Mouse (Mus musculus) heart, adult 2 months (tissue): ENCODE measurements around the gene Mast3. TPM values are rescaled to one million over a fixed set of nuclear protein-coding genes. Genes with fewer than 3 reads are reported as not detected.

Source experiments
- DNase-seq, 2 experiments: peaks; one replicate each; pipeline ENCODE4 v3.0.0; 2021
- H3K27ac ChIP-seq: fragments of 200-600 bp; 2 replicates; pipeline ENCODE4 v1.8.1; 2022
- H3K27me3 ChIP-seq: fragments of 200-500 bp; 2 replicates; pipeline ENCODE4 v1.6.1; 2012; ENCODE audit warnings: mild to moderate bottlenecking, low read length, inconsistent platforms, mixed read lengths; ENCODE audit not compliant: control insufficient read depth, insufficient read depth
- H3K36me3 ChIP-seq: fragments of 200-500 bp; 2 replicates; pipeline ENCODE4 v1.6.1; 2012; ENCODE audit warnings: low read length, inconsistent platforms; ENCODE audit not compliant: control insufficient read depth, insufficient read depth
- H3K4me1 ChIP-seq: fragments of 200-500 bp; 2 replicates; pipeline ENCODE4 v1.6.1; 2011; ENCODE audit warnings: low read length; ENCODE audit not compliant: control insufficient read depth, insufficient read depth
- H3K4me3 ChIP-seq: fragments of 200-600 bp; 2 replicates; pipeline ENCODE4 v1.8.1; 2022
- H3K79me2 ChIP-seq: fragments of 200-500 bp; replicated peaks from 2 replicates; pipeline ENCODE4 v1.6.1; 2012; ENCODE audit warnings: mild to moderate bottlenecking, inconsistent platforms, low read length, moderate library complexity, mixed read lengths; ENCODE audit not compliant: control insufficient read depth, insufficient read depth
- H3K9ac ChIP-seq: fragments of 200-500 bp; 2 replicates; pipeline ENCODE4 v1.6.1; 2012; ENCODE audit warnings: low read depth, mild to moderate bottlenecking, control low read depth, inconsistent platforms, low read length, mixed read lengths
- CTCF ChIP-seq: fragments of 200-600 bp; IDR thresholded peaks from 2 replicates; pipeline ENCODE4 v1.8.1; 2022; ENCODE audit warnings: antibody characterized with exemption, mild to moderate bottlenecking, moderate library complexity
- EP300 ChIP-seq: fragments of 200-500 bp; IDR thresholded peaks from 2 replicates; pipeline ENCODE4 v1.6.1; 2011; ENCODE audit warnings: low read depth, low read length, control low read depth; ENCODE audit not compliant: insufficient read depth
- POLR2A ChIP-seq: fragments of 200-500 bp; IDR thresholded peaks from 2 replicates; pipeline ENCODE4 v1.6.1; 2011; ENCODE audit warnings: mild to moderate bottlenecking, low read depth, low read length, control low read depth; ENCODE audit not compliant: insufficient read depth
- WGBS: fragments of 180-500 bp; shearing (Covaris S2); methylation state at CpG from one replicate; pipeline ENCODE4 v1.1.7; 2018; 5-methylcytosine and 5-hydroxymethylcytosine counted together
- intact Hi-C: fragments of 180-260 bp; cut with DNase I; formaldehyde crosslinking; loops from one replicate; pipeline ENCODE4 v1.15.1; 2025
- polyA plus RNA-seq: library from polyadenylated mRNA; depleted of rRNA; stranded (reverse); fragments of >200 nt; gene quantifications from 2 replicates; pipeline ENCODE4 v1.2.3, GENCODE M21; 2012
- total RNA-seq, 2 experiments: library from RNA; stranded (reverse); gene quantifications; 2 replicates each; pipeline ENCODE4 v1.2.3; 2021

Mast3 gene
- total and polyA plus RNA-seq, 3 experiments, result 6.0 to 13.9 (median 7.4) TPM

DNA sequence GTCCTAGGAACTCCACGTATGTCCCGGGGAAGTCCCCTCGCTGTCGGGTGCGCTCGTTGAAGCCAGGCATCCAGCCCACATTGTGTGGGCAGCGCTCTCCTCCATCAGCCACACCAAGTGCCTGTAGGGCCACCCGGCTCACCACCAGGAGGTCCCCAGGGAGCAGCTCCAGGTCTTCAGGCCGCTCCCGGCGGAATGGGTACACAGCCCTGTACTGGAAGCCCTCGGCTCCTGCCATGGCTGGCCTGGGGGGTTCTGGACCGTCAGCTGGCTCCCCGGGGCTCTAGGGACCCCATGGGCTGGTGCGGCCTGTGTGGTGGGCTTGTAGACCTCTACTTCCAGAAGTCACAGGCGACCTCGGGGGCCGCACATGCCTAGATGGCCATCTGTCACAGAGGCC, 30.1 kb downstream of the Mast3 start:
- intact Hi-C loops, result loop anchor here (10.0 kb wide), 1 partner anchor 250 kb away; the partner anchor contains the start of genes Fkbp8 and Kxd1
- no peak for TF ChIP-seq EP300
- no peak for TF ChIP-seq POLR2A
- TF ChIP-seq CTCF, result no peak
- Histone ChIP-seq H3K27ac (peak overlapping the region; percentile 36), H3K27me3 (no peaks in the 10 kb centered on the region), H3K36me3 (no peaks in the 10 kb centered on the region), H3K9ac (peak overlapping the region; percentile 11; the same call in 1 of the 2 replicates), H3K4me1 (peaks cover 12% of the 10 kb centered on the region), H3K79me2 (no peaks in the 10 kb centered on the region; the same call in none of the 2 replicates), H3K4me3 (no peak overlapping the region)
- WGBS, result 86% methylated on average over 18 of the region's 18 CpGs
- no peak for DNase-seq

DNA sequence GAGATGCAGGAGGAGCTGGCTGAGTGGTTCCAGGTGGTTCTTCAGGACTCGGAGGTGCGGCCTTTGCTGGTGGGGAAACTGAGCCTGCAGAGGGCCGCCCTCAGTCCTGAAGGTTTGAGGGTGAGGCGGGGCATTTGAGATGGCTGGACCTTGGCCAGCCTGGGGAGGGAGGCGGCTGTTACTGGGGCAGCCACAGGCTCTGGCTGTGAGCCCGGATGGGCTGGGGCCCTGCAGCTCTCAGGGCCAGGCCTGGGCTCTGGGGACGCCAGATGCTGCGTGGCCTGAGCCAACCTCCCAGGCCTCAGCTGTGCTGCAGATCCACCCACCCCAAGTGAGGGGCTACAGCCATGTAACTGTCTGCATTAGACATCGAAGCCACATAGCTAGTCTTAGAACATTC, 31.0 kb downstream of the Mast3 start:
- peak; percentile 89 to 93 for DNase-seq
- TF ChIP-seq EP300 (no peak), POLR2A (no peak), CTCF (no peak)
- Histone ChIP-seq H3K9ac (no peak overlapping the region), H3K27me3 (no peaks in the 10 kb centered on the region), H3K4me3 (no peak overlapping the region), H3K79me2 (no peaks in the 10 kb centered on the region; the same call in none of the 2 replicates), H3K36me3 (no peaks in the 10 kb centered on the region), H3K27ac (peak overlapping the region; percentile 36), H3K4me1 (peaks cover 12% of the 10 kb centered on the region)
- 19% methylated on average over 9 of the region's 9 CpGs for WGBS
- intact Hi-C loops, result loop anchor here (10.0 kb wide), 1 partner anchor 249 kb away; the partner anchor contains the start of genes Fkbp8 and Kxd1

DNA sequence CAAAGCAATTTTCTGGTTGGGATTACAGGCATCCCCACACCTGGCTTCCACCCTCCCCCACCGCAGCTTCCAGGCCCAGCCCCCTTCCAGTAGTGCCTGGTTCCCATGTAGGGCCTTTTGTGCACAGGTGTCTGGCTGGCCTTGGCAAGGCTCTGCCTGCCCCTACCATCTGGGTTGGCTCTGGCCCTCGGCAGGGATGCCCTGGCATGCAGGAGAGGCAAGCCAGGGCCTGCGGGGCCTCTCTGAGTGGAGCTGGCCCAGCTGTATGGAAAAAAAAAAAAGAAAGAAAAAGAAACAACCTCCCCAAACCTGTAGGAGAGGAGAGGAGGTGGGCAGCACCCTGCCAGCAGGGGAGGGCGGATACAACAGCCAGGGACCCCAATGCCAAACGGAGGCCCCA, 31.4 kb downstream of the Mast3 start:
- Histone ChIP-seq H3K9ac (no peak overlapping the region), H3K36me3 (no peaks in the 10 kb centered on the region), H3K4me1 (peaks cover 12% of the 10 kb centered on the region), H3K27me3 (no peaks in the 10 kb centered on the region), H3K4me3 (no peak overlapping the region), H3K27ac (no peak overlapping the region; the same call in 1 of the 2 replicates), H3K79me2 (no peaks in the 10 kb centered on the region; the same call in none of the 2 replicates)
- 79% methylated on average over 5 of the region's 5 CpGs for WGBS
- no peak for DNase-seq
- TF ChIP-seq POLR2A (no peak), CTCF (no peak), EP300 (no peak)
- intact Hi-C loops, result loop anchor here (10.0 kb wide), 1 partner anchor 249 kb away; the partner anchor contains the start of genes Fkbp8 and Kxd1

DNA sequence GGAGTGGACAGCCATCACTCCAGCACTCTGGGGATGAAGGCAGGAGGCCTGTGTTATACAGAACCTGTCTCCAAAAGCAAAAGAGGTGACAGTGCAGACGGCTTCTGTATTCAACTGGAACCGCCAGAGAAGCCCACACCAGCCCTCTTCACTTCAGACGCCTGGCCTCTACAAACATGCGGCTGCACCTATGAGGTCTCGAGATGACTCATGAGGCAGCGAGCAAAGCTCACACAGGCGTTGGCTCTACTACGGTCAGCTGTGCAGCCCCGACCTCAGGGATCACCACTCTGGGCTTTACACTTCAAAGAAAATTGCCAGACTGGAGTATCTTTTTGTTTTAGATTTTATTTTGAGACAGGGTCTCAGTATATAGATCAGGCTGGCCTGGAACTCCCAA, 32.0 kb downstream of the Mast3 start:
- H3K79me2 ChIP-seq, result no peaks in the 10 kb centered on the region; the same call in none of the 2 replicates
- intact Hi-C loops, result loop anchor here (10.0 kb wide), 1 partner anchor 248 kb away; the partner anchor contains the start of genes Fkbp8 and Kxd1
- 84% methylated on average over 9 of the region's 9 CpGs for WGBS
- H3K4me1 ChIP-seq, result peaks cover 10% of the 10 kb centered on the region
- no peak overlapping the region for H3K9ac ChIP-seq
- no peak for DNase-seq
- H3K36me3 ChIP-seq, result no peaks in the 10 kb centered on the region
- no peak overlapping the region for H3K4me3 ChIP-seq
- H3K27me3 ChIP-seq, result no peaks in the 10 kb centered on the region
- no peak overlapping the region; the same call in 1 of the 2 replicates for H3K27ac ChIP-seq
- TF ChIP-seq CTCF (no peak), POLR2A (no peak), EP300 (no peak)

DNA sequence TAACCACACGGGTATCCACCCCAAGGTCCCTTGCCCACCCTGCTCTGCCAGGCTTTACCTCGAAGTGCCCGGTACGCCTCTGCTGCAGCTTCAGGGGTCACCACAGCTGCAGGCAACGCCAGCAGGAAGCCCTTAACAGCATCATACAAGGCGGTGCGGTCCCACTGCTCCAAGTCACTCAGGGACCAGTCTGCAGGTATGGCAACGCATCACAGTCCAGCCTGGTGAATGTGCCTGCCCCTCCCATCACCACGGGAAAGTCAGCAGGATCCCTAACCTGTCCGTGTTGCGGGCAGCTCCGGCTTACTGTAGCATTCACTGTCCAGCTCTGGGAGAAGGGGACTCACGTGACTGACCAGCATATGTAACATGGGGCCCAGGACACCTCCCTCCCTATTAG, 32.8 kb downstream of the Mast3 start:
- no peak overlapping the region for H3K9ac ChIP-seq
- no peak for TF ChIP-seq POLR2A
- TF ChIP-seq CTCF, result no peak
- no peak for TF ChIP-seq EP300
- H3K4me3 ChIP-seq, result no peak overlapping the region
- peaks cover 8% of the 10 kb centered on the region for H3K4me1 ChIP-seq
- WGBS, result 96% methylated on average over 13 of the region's 13 CpGs
- H3K79me2 ChIP-seq, result no peaks in the 10 kb centered on the region; the same call in none of the 2 replicates
- intact Hi-C loops, result loop anchor here (10.0 kb wide), 1 partner anchor 247 kb away; the partner anchor contains the start of genes Fkbp8 and Kxd1
- no peak for DNase-seq
- H3K36me3 ChIP-seq, result no peaks in the 10 kb centered on the region
- no peak overlapping the region for H3K27ac ChIP-seq
- H3K27me3 ChIP-seq, result no peaks in the 10 kb centered on the region

DNA sequence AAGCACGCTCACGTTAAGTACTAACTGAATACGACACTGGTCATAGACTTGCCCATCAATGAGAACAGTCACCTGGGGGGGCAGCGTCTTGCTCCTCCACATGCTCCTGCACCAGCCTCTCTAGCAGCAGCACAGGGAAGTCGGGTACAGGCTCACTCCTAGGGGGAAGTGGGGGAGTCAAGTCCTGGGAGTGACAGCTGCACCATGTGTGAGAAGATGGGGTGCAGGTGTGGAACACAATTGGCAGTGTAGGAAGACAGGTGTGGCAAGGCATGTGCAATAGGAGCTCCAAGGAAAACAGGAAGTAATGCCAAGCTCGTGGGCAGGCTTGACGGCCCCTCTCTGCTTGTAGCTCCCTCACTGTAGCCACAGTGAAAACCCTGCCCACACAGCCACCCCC, 33.6 kb downstream of the Mast3 start:
- Histone ChIP-seq H3K9ac (no peak overlapping the region), H3K4me1 (peaks cover 11% of the 10 kb centered on the region), H3K27me3 (no peaks in the 10 kb centered on the region), H3K36me3 (no peaks in the 10 kb centered on the region), H3K27ac (no peak overlapping the region), H3K79me2 (no peaks in the 10 kb centered on the region; the same call in none of the 2 replicates), H3K4me3 (no peak overlapping the region)
- no peak for DNase-seq
- TF ChIP-seq CTCF, result no peak
- TF ChIP-seq EP300, result no peak
- TF ChIP-seq POLR2A, result no peak
- WGBS, result 86% methylated on average over 7 of the region's 7 CpGs
- intact Hi-C loops, result loop anchor here (10.0 kb wide), 1 partner anchor 246 kb away; the partner anchor contains the start of genes Fkbp8 and Kxd1
